Mouse (Mus musculus) lung, postnatal 14 days (tissue): ENCODE measurements around the gene 1700008O03Rik.
A peak's percentile ranks its signal among the peaks of the same experiment; 100 is the strongest.

ENCODE experiments used
- DNase-seq: peaks from one replicate; pipeline ENCODE4 v3.0.0; 2021

1700008O03Rik gene

GRCm38 (mm10) chr7:44343459-44344015 is 42.1 kb downstream of the 1700008O03Rik start:
- no peak for DNase-seq

GRCm38 (mm10) chr7:44341714-44342113 is 43.9 kb downstream of the 1700008O03Rik start:
- no peak for DNase-seq

DNA sequence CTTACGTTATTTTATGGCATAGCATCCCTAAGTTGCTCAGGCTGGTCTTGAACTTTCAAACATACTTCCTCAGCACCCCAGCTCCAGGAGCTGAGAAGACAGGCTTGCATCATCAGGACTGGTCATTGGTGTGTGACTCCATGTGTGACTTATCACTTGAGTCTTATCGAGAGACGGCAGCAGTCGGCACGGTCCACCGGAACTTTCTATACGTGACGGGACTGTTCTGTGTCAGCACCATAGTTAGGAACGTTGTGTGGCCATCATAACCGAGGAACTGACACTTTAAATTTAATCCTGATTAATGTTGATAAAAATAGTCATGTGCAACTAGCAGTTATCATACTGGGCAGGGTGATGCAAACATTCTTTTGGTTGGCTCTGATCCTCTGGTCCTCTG is 44.5 kb downstream of the 1700008O03Rik start:
- DNase-seq: no peak

GRCm38 (mm10) chr7:44340226-44340625 is 45.4 kb downstream of the 1700008O03Rik start:
- DNase-seq: no peak

DNA sequence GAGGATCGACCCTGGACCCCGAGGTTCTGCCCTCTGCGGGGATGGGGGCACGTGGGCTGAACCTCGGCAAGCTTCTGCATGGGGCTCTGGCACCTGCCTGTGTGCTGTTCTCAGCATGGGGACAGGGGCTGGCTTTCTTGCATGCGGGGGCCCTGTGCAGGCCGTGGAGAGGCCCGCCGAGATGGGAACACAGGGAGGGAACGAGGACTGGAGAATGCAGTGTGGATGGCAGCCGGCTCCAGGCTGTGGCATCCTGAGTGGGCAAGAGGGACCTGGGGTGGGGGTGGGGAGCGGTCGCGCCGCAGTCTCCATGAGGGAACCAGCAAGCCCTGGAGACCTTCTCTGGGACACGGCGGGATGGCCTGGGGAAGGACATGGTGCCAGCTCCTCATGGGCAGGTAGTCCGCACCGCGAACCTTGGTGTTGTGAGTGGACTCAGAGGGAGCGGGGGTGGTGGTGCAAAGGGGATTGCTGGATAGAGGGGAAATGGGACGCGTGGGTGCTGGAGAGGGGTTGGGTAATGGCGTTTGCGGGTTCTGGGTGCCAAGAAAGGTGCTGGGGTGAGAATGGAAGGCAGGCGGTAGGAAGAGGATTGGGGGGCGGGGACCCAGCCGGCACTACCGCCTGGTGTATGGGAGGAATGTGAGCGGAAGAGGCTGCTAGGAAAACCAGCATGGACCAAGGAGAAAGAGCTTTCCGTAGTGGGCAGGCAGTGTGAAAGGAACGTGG is 48.3 kb downstream of the 1700008O03Rik start:
- no peak for DNase-seq

GRCm38 (mm10) chr7:44336046-44337021 is 49.3 kb downstream of the 1700008O03Rik start:
- no peak for DNase-seq

- no peak for DNase-seq
Measured at GRCm38 (mm10) chr7:44335031-44335878, 50.4 kb downstream of the 1700008O03Rik start.

DNA sequence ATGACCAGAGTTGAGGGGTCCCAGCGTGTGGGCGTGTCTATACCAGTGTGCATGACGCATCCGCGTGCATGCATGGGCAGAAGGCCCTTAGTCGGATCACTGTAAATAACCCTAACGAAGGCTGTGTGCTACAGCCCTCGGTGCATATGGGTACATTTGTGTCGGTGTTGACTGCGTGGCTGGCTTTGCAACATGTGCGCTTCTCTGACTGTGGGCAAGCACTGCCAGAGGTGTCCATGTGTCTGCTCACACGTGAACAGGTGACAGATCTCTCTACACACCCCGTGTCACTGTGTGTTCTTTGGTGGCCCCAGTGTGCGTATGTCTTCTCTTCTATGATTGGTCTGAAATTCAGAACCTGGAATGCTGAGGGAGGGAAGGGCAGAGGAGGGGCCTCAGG is 51.5 kb downstream of the 1700008O03Rik start:
- DNase-seq: no peak

GRCm38 (mm10) chr7:44332336-44332735 is 53.3 kb downstream of the 1700008O03Rik start:
- DNase-seq: no peak

DNA sequence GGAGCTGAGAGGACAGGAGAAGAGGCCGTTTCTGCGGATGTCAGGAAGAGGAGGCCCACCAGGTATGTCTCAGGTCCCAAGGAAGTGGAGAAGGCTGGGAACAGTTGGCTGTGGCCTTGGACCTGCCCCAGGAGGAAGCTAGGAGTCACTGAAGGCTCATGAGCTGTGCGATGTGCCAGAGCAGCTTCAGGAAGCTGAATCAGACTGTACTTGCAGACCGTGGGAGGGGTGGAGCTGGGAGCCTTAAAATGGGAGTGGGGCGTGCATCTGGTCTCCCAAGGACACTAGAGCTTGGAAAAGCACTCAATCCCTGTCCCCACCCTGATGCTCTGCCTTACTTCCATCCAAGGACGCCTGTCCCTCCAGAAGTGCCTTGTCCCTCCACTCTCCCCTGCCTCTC is 59.0 kb downstream of the 1700008O03Rik start:
- DNase-seq: no peak

- DNase-seq: no peak
Measured at GRCm38 (mm10) chr7:44322290-44322689, 63.3 kb downstream of the 1700008O03Rik start.

GRCm38 (mm10) chr7:44320886-44321285 is 64.7 kb downstream of the 1700008O03Rik start:
- no peak for DNase-seq

GRCm38 (mm10) chr7:44317913-44318312 is 67.7 kb downstream of the 1700008O03Rik start:
- DNase-seq: peak; percentile 31

GRCm38 (mm10) chr7:44312484-44312883 is 73.1 kb downstream of the 1700008O03Rik start:
- DNase-seq: no peak

DNA sequence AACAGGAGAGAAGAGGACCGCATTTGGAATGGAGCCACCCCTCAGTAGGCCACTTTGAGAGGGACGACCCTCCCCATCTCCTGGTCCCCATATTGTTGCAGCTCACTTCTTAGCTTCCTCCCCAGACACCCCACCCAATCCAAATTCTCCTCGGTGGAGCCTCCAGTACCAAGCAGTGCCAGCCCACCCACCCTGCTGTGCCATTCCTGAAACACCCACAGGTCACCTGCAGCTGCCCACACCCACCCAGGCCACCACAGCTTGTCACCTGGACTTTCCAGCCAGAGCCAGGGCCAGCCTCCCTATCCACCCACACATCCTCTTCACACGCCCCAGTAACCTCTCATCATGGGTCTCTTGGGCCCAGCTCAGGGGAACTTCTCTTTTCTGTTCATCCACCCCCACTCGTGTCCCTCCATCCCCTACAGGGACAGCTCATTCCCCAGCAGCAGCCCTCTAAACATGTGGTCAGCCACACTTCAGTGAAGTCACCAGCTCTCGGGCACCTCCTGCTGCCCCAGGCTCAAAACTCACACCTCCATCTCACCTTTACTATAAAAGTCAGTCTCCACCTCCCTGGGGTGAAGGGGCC is 73.8 kb downstream of the 1700008O03Rik start:
- peak; percentile 11 for DNase-seq

DNA sequence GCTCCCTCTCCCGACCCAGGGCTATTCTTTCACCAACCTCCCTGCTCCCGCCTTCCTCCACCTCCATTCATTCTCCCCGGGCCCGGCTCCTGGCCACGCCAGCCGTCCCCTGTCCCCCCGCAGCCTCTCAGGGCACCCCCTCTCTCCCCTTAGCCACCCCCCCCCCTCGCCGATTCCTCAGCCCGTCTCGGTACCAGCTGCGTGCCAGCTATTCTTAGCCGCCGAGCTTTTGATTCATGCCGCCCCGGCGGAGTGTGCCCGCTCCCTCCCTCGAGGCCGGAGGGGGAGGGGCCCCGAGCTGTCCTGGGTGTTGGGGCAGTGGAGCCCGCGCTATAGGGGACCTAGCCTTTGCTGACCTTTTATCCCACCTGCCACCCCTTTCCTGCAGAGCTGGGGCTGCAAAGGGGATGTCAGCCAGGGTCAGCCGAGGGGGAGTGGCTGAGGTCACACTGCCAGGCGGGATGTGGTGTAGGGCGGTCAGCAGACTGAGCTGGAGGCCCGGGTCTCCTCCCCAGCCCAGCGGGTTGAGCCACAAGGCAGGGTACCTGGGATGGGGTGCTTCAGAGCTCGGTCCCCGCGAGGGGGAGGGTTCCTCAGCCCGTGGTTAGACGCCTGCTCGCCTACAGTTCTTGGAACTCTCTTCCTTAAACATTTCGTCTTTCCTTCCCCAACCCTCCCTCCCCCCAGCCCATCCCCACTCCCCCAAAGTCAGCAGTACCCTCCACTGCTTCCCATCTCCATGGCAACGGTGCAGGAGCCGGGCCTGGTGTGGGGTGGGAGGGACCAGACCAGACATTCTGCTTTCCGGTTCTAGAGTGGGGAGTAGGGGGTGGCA is 74.5 kb downstream of the 1700008O03Rik start:
- DNase-seq: peak; percentile 3

- DNase-seq: no peak
Measured at GRCm38 (mm10) chr7:44310285-44310877, 75.2 kb downstream of the 1700008O03Rik start.
